Mouse (Mus musculus) c-Kit-positive CD71-negative TER-119-negative erythroid progenitor cells, embryonic 14.5 days (primary cell): ENCODE data around the gene Pkd1.

Source experiments
- DNase-seq: peaks from one replicate; pipeline ENCODE4 v3.0.0-alpha.2; 2013; ENCODE audit warnings: low read depth

Gene Pkd1

DNA sequence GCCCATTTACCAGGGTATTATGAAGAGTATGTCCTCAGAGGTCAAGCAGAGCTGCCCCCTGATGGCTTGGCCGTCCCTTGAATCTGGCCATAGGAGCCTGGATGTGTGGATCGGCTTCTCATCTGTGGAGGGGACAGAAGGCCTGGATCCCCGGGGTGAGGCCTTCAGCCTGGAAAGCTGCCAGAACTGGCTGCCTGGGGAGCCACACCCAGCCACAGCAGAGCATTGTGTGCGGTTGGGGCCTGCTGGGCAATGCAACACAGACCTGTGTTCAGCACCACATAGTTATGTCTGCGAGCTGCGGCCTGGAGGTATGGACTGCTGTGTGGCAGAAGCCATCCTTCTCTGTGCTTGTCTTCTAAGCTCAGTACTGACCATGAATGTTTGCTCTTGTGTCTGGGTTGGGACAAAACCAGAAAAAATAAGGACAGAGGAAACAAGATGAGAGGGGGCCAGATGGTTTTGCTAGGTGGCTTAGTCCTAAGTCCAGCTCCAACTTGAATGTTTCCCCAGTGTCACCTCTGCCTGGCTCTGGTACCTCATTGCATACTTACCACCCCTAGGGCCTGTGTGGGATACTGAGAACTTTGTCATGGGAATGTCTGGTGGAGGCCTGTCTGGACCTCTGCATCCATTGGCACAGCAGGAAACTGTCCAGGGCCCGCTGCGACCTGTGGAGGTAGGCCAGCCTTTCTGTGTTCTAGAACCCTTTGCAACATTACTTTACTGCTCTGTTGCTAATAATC, 17.6 kb downstream of the Pkd1 start:
- no peak for DNase-seq

DNA sequence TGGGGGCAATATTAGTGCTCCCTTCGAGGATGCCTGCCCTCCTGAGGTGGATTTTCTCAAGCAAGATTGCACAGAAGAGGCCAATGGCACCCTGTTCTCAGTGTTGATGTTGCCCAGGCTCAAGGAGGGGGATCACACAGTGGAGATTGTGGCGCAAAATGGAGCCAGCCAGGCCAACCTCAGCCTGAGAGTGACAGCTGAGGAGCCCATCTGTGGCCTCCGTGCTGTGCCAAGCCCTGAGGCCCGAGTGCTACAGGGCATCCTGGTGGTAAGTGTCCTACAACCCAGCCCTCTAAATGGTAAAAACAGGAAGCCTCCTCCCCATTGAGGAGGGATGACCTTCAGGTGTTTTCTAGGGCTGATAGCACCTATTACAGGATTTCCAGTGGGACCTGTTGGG, 20.2 kb downstream of the Pkd1 start:
- DNase-seq: no peak

DNA sequence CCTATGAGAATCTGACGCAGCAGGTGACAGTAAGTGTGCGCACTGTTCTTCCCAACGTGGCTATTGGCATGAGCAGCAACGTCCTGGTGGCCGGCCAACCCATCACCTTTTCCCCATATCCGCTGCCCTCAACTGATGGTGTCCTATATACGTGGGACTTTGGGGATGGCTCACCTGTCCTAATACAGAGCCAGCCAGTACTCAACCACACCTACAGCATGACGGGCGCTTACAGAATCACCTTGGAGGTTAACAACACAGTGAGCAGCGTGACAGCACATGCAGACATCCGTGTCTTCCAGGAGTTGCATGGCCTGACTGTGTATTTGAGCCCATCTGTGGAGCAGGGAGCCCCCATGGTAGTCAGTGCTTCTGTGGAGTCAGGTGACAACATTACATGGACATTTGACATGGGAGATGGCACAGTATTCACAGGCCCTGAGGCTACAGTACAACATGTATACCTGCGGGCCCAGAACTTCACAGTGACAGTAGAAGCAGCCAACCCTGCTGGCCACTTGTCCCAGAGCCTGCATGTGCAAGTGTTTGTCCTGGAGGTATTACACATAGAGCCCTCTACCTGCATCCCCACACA, 23.1 kb downstream of the Pkd1 start:
- DNase-seq: no peak

DNA sequence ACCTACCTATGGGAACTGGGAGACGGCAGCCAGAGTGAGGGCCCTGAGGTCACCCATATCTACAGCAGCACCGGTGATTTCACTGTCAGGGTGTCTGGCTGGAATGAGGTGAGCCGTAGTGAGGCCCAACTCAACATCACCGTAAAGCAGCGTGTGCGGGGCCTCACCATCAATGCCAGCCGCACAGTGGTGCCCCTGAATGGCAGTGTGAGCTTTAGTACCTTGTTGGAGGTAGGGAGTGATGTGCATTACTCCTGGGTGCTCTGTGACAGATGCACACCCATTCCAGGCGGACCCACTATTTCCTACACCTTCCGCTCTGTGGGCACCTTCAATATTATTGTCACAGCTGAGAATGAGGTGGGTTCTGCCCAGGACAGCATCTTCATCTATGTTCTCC, 24.2 kb downstream of the Pkd1 start:
- no peak for DNase-seq

DNA sequence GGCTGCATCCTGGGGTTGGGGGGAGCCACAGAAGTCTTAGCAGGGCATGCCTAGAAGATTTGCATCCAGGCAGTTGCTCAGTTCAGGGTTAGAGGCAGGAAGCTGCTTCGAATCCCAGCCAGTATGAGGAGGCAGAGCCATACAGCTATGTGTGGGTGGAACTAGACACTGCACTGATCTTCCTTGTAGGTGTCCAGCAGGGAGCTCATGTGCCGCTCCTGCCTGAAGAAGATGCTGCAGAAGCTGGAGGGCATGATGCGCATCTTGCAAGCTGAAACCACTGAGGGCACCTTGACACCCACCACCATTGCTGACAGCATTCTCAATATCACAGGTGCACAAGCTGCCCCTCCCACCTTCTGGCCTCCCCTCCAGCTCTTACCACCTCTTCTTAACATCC, 29.9 kb downstream of the Pkd1 start:
- no peak for DNase-seq

DNA sequence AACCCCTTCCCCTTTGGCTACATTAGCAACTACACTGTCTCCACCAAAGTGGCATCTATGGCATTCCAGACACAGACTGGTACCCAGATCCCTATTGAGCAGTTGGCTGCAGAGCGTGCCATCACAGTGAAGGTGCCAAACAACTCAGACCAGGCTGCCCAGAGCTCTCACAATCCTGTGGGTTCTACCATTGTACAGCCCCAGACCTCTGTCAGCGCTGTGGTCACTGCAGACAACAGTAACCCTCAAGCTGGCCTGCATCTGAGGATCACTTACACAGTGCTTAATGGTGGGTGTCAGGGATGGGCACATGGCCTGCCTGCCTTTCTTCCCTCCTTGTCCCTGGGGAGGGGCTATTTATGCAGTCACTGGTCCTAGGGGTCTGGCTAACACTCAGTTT, 30.7 kb downstream of the Pkd1 start:
- DNase-seq: no peak

DNA sequence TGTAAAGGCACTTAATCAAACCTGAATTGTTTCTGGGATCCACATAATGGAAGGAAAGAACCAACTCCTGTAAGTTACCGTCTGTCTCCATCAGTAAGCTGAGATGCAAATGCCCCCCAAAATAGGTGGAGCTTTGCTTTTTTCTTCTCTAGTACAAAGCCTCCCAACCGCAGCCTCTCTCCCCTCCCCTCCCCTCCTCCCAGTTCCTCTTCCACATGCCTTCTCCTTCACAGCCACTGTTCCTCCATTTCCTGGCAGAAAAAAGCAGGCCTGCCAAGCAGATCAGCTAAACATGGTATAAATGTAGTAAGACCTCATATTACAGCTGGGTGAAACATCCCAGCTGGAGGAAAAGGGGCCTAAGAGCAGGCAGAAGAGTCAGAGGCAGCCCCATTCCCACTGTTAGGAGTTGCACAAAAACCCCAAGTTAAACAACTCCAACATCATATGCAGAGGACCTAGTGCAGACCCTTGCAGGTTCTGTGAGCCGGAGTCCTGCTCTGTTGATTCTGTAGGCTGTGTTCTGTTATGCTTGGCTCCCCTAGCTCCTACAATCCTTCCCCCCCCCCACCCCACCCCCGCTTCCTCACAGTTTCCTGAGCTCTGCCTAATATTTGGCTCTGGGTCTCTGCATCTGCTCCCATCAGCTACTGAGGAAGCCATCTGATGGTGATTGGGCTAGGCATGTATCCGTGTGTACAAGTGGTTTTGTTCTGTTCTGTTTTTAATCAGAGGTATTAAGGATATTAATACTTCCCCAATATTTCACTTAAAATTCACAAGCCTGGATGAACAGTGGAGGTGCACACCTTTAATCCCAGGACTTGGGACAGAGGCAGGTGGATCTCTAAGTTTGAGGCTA, 34.2 kb downstream of the Pkd1 start:
- DNase-seq: no peak

DNA sequence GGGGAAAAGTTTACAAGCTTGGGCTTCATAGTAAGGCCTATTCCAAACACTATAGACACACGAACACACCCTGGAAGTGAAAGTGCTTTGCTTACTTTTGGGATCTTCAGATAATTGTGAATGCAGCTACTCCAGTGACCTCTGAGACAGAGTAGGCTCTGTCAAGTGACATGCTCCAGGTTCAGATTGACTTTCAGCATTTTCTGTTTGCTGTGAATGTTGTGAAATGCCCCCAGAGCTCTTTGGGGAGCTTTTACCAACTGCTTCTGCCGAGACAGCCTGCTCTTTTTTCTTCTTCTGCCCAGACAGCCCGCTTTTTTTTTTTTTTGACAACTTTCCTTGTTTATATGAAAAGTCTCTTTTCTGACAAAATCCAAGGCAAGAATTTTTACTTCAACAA, 34.9 kb downstream of the Pkd1 start:
- no peak for DNase-seq

DNA sequence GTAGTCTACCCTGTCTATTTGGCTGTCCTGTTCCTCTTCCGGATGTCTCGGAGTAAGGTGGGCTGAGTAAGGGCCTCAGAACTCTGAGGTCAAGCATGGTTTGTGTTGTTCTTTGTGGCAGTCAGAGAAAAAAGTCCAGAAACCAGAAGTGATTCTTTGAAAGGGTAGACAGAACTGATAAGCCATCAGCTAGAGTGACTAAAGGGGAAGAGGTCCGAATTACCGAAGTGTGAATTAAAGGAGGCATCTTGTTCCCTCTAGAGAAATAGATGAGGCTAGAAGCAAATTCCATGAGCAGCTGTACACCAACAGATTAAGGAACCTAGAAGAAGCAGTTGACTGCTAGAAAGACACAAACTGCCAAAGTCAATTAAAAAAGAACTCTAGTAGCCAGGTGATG, 36.9 kb downstream of the Pkd1 start:
- no peak for DNase-seq

DNA sequence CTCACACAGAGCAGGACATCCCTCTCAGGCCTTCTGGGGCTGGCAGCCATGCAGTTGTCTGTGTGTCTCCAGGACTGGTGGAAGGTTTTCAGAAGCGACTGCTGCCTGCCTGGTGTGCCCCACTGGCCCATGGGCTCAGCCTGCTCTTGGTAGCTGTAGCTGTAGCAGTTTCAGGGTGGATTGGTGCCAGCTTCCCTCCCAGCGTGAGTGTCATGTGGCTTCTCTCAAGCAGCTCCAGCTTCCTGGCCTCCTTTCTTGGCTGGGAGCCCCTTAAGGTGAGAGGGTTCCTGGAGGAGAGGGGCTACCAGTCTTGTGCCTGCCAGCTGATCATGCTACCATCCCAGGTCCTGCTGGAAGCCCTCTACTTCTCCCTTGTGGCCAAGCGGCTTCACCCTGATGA, 41.3 kb downstream of the Pkd1 start:
- DNase-seq: no peak

DNA sequence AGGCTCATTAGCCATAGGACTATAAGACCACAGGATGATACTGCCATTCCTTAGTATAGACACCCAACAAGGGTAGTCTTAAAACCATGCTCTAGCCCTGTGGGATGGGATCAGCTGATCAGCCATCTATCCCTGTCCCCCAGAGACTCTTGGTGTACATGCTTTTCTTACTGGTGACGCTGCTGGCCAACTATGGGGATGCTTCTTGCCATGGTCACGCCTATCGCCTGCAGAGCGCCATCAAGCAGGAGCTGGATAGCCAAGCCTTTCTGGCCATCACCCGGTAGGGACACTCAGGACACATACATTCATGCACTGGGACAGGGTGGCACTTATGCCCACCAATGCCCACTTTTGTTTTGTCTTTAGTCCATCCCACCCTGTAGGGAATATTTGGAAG, 42.1 kb downstream of the Pkd1 start:
- DNase-seq: no peak

DNA sequence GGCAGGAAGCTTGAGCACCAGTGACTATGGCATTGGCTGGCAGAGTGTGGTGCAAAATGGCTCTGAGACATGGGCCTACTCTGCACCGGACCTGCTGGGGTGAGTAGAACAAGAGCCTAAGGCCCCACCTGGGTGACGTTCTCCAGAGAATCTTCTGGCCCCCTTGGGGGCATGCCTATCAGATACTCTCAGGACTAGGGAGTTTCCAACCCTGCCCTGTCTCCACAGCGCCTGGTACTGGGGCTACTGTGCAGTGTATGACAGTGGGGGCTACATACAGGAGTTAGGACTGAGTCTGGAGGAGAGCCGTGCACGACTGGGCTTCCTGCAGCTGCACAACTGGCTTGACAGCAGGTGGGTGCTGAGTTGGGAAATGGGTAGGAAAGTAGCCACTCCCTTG, 43.6 kb downstream of the Pkd1 start:
- no peak for DNase-seq

DNA sequence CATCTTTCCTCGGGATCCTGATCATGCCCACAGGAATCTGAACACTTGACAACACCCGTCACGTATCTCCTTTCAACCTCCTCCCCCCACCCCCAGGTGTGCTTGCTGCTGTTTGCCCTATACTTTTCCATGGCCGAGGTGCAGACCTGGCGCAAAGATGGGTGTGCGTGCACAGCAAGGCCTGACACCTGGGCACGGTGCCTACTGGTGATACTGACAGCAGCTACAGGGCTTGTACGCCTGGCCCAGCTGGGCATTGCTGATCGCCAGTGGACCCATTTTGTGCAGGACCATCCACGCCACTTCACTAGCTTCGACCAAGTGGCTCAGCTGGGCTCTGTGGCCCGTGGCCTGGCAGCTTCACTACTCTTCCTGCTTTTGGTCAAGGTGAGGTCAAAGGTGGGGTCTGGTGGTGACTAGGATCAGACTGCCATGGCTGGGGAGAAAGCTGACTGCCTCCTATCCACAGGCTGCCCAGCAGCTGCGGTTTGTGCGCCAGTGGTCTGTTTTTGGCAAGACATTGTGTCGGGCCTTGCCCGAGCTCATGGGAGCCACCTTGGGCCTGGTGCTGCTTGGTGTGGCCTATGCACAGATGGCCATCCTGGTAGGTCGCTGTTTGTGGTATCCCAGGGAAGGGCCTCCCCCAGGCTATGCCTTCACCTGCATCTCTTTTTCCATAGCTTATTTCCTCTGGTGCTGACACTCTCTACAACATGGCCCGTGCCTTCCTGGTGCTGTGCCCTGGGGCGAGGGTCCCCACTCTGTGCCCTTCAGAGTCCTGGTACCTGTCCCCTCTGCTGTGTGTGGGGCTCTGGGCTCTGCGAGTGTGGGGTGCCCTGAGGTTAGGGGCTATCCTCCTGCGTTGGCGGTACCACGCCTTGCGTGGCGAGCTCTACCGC, 44.6 kb downstream of the Pkd1 start:
- DNase-seq: no peak

DNA sequence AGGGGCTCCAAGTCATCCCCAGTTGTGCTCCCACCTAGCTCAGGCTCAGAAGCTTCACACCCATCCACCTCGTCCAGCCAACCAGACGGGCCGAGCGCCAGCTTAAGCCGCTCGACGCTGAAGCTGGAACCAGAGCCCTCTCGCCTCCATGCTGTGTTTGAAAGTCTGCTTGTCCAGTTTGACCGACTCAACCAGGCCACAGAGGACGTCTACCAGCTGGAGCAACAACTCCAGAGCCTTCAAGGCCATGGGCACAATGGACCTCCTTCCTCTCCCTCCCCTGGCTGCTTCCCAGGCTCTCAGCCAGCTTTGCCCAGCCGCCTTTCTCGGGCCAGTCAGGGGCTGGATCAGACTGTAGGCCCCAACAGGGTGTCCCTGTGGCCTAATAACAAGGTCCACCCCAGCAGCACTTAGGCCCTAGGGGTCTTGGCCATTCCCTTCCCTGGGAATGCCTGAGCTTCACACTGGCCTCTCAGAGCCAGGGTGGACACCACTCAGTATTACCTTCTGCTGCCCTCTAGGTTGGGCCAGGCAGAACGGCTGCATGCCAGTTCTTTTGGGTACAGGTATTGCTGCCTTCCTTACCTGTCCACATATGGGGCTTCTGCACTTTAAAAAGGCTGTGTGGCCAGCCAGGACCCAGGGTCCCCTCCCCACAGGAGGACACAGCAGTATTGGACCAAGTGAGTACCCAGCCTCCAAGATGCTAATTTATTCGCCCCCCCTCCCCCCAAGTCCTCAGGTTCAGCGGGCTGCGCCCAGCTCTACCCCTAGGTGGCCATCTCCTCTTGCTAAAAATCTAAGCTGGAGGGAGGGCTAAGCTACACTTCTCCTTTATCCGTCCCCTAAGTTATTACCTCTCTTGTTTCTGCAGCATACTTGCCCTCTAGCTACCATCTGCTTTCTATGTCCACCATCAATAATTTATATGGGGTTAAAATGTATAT, 45.8 kb downstream of the Pkd1 start:
- no peak for DNase-seq

DNA sequence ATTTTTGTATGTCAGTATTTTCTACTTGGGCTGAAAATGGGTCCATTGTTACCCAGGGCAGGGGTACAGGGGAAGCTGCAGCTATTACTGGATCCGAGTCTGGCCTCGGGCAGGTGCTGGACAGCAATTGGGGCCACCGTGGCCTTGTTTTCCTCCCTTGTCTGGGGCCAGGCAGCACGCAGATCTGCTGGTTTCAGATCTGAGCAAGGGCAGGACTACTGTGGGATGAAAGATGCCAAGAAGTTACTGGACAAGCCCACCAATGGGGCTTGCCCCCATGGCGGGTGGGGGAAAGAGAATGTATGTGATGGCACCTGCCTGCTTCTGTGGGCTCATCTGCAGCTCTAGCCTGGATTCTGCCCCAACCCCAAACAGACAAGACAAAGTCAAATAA, 46.4 kb downstream of the Pkd1 start:
- no peak for DNase-seq

DNA sequence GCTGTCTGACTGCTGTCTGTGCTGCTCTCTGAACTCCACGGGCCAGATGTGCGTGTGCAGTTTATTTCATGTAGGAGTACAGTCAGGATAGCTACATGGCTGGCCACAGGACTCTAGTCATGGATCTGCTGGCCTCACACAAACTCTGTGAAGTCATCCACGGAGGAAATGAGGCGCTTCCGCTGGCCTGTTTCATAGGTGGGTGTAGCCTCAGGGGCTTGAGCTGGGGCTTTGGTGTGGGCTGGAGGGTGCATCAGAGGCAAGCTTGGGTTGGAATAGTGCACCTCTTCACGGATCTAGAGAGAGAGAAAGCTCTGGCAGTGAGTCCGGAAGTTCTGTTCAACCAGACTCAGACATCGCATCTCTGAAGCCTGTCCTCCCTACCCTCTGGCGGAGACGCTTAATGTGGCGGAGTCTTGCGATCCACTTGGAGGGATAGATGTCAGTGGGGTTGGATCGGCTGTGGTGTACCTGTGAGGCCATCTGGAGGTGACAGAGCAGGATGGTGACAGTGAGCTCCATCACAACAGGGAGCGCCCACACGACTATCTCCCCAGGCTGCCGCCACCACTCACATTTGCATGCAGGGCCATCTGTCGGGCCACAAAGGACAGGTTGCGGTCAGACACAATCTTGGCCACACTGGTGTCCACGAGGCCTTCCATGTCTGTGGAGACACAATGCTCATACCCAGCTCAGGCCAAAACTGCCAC, 47.0 kb downstream of the Pkd1 start:
- DNase-seq: no peak

DNA sequence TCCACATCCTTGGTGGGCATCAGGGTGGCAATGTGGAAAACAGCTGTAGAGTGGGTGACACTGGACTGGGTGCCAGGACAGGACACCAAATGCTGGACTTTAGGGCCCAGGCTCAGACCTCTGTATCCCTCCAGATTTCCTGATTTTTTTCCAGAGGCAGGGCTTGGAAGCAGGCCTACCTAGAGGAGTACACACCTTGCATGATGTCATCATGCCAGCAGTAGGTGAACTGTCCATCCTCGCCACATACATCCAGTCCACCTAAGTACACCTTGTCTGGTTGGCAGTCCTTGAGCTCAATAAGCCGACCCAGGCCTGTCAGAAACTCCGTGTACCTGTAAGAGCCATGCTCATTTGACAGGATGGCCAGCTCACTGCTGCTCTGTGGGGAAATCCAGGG, 48.4 kb downstream of the Pkd1 start:
- no peak for DNase-seq

DNA sequence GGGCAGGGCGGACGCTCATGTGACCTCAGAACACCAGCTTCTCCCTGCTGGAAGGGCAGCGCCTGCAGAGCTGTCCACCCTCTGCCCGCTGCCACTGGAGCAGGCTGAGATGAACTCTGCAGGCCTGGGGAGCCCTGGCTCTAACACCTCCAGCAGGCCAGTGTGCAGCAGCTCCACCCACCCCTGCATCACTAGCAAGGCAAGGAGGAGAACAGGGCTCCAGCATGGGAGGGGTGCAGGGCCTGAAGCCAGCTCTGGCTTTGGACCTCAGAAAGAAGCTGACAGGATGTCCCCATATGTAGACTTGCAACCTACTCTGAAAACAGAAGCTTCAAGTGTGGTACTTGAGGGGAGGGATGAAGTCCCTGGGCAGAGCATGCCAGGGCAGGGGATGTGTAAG, 50.9 kb downstream of the Pkd1 start:
- DNase-seq: no peak

DNA sequence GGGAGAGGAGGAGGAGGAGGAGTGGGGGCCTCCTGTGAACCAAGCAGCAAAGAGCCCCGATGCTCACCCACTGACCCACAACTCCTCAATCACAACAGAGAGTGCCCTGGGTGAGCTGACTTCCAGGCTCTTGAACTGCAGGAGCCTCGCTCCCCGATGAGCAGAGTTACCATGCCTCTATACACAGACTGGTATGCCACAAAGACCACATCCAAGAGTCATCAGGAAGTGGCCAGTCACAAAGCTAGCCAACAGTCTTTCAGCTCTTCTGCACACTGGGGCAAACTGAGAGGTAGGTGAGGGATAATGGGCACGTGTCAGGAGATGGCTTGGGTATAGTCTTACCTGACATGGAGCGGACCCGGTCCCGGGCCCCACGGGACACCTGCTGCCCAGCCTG, 54.3 kb downstream of the Pkd1 start:
- no peak for DNase-seq

DNA sequence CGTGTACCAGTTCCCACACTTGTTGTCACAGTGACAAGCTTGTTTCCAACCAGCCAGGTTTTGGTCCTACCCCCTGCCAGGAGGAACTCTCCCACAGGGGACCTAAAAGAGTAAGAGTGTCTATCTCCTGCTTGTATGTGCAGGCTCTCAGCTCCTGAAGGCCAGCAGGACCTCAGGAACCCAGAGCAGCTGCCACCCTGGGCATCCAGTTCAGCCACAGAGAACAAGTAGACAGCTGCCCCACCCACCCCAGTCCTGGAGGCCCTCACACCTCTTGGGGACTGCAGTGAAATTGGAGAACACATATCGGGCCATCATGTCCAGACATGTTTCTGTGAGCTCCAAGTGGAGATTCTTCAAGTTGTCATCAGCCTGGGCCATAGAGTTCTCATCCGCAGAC, 54.9 kb downstream of the Pkd1 start:
- DNase-seq: no peak
